Comparison of ENCODE assay signal across 22 mouse cellular contexts in the genomic region with DNA sequence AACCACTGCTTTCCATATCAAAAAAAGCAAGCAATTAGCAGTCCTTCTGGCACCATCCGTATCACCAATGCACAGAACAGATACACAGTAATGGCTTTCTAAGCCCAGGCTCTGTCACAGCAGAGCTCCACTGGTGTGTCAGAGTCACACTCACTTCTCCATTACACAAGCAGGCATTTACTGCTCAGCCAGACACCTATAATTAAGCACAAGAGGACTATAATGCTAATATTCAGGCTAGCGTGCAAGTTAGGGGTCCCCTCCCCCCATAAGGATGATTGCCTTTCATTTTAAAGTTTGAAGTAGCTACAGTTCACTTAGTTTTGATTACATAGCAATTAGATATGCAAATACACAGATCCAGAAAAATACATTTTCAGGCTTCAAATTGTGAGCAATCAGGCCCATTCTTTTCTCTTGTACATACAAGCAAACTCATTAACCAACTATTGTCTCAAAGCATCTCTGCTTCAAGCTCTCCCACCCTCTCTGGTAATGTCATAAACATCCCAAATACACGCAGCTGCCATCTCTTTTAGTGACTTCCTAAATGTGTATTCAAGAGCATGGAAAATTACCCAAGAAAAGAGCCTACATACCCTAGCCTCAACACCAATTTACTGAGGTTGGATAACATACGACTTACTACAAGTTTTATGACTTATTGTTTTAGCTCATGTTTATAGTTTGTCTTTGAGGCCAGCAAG.
DNase-seq lines count a peak whose midpoint lies in the region; ATAC-seq lines count a peak whose summit lies in the region.
"Had no signal": no experiment of that assay in that cellular context is flagged by ENCODE, and none has a peak within 500 bp of the region (broad histone marks: within the 10 kb centered on the region; RNA-seq: fewer than 3 reads in every experiment).

No protein-coding gene starts in this region.

- no peaks in the 10 kb centered on the region for H3K9me3 ChIP-seq in forebrain, embryonic 11.5 days (ENCODE audit: control insufficient read depth, low read length)
- no peaks in the 10 kb centered on the region for H3K9me3 ChIP-seq in forebrain, embryonic 10.5 days
- no peaks in the 10 kb centered on the region for H3K9me3 ChIP-seq in hindbrain, embryonic 14.5 days (ENCODE audit: control insufficient read depth, low read length)
- H3K9me3 ChIP-seq in hindbrain, embryonic 10.5 days, result no peaks in the 10 kb centered on the region
- no peaks in the 10 kb centered on the region for H3K9me3 ChIP-seq in neural tube, embryonic 13.5 days
- H3K9me3 ChIP-seq in midbrain, embryonic 16.5 days (replicated peaks; ENCODE audit: control insufficient read depth, low read length, poor library complexity, severe bottlenecking), result no peaks in the 10 kb centered on the region
- H3K9me3 ChIP-seq: embryonic facial prominence, embryonic 10.5 days; G1E; kidney, embryonic 15.5 days; limb, embryonic 10.5 days; lung, embryonic 15.5 days had no signal

- DNase-seq in forebrain, embryonic 11.5 days (ENCODE audit: low spot score), result no peak
- no peak for DNase-seq in forebrain, embryonic 10.5 days (ENCODE audit: extremely low spot score, low spot score)
- DNase-seq in hindbrain, embryonic 14.5 days (ENCODE audit: low spot score), result no peak
- no peak for DNase-seq in hindbrain, embryonic 10.5 days (ENCODE audit: low spot score)
- no peak for DNase-seq in neural tube, embryonic 10.5 days (ENCODE audit: extremely low spot score, low spot score)
- DNase-seq in lung, adult 18-20 months, result no peak
- DNase-seq: cerebellum, adult 11-12 months; cerebellum, postnatal 36 days; heart, postnatal 36 days; thymus, adult 18-20 months had no signal

- H3K27me3 ChIP-seq in forebrain, embryonic 11.5 days (ENCODE audit: control insufficient read depth, insufficient read depth, low read length), result no peaks in the 10 kb centered on the region
- H3K27me3 ChIP-seq in forebrain, embryonic 10.5 days (ENCODE audit: poor library complexity, severe bottlenecking), result no peaks in the 10 kb centered on the region
- no peaks in the 10 kb centered on the region for H3K27me3 ChIP-seq in hindbrain, embryonic 14.5 days (ENCODE audit: control insufficient read depth, insufficient read depth, low read length)
- no peaks in the 10 kb centered on the region for H3K27me3 ChIP-seq in hindbrain, embryonic 10.5 days (ENCODE audit: insufficient read depth, poor library complexity, severe bottlenecking)
- H3K27me3 ChIP-seq in neural tube, embryonic 13.5 days, result no peaks in the 10 kb centered on the region
- H3K27me3 ChIP-seq in midbrain, embryonic 16.5 days (ENCODE audit: control insufficient read depth, insufficient read depth, low read depth, low read length), result no peaks in the 10 kb centered on the region
- H3K27me3 ChIP-seq: kidney, embryonic 15.5 days; lung, embryonic 15.5 days had no signal

- ATAC-seq in forebrain, embryonic 11.5 days (replicated peaks; ENCODE audit: low FRiP score), result peak; percentile 69
- peak; percentile 57; the same call in 1 of the 2 replicates for ATAC-seq in hindbrain, embryonic 14.5 days (ENCODE audit: low FRiP score)
- ATAC-seq in neural tube, embryonic 13.5 days (ENCODE audit: low read depth), result peak; percentile 80
- ATAC-seq in midbrain, embryonic 16.5 days, result peak; percentile 14; the same call in 1 of the 2 replicates
- ATAC-seq: CD4-positive, CD25-positive, alpha-beta regulatory T cell, adult 4 months; intestine, embryonic 16.5 days had no signal

- WGBS in forebrain, embryonic 11.5 days, result 66% methylated on average over 4 of the region's 4 CpGs
- WGBS in forebrain, embryonic 10.5 days, result 84% methylated on average over 4 of the region's 4 CpGs
- WGBS in hindbrain, embryonic 14.5 days, result 52% methylated on average over 4 of the region's 4 CpGs
- 82% methylated on average over 4 of the region's 4 CpGs for WGBS in hindbrain, embryonic 10.5 days
- 28% methylated on average over 4 of the region's 4 CpGs for WGBS in neural tube, embryonic 13.5 days
- WGBS in midbrain, embryonic 16.5 days, result 61% methylated on average over 4 of the region's 4 CpGs

- no peaks in the 10 kb centered on the region; the same call in 1 of the 2 replicates for H3K36me3 ChIP-seq in forebrain, embryonic 11.5 days (ENCODE audit: control insufficient read depth, insufficient read depth, low read length)
- H3K36me3 ChIP-seq in forebrain, embryonic 10.5 days (replicated peaks), result peaks cover 16% of the 10 kb centered on the region
- no peaks in the 10 kb centered on the region for H3K36me3 ChIP-seq in hindbrain, embryonic 14.5 days (replicated peaks; ENCODE audit: control insufficient read depth, insufficient read depth)
- peaks cover 7% of the 10 kb centered on the region; the same call in 1 of the 2 replicates for H3K36me3 ChIP-seq in hindbrain, embryonic 10.5 days
- H3K36me3 ChIP-seq in neural tube, embryonic 13.5 days, result no peaks in the 10 kb centered on the region
- no peaks in the 10 kb centered on the region for H3K36me3 ChIP-seq in midbrain, embryonic 16.5 days (ENCODE audit: control insufficient read depth, insufficient read depth, low read length)
- H3K36me3 ChIP-seq: kidney, embryonic 15.5 days had no signal

- no peak overlapping the region for H3K4me3 ChIP-seq in forebrain, embryonic 11.5 days (ENCODE audit: low read depth, low read length)
- H3K4me3 ChIP-seq in forebrain, embryonic 10.5 days, result no peak overlapping the region
- no peak overlapping the region for H3K4me3 ChIP-seq in hindbrain, embryonic 14.5 days (replicated peaks; ENCODE audit: low read length)
- no peak overlapping the region for H3K4me3 ChIP-seq in hindbrain, embryonic 10.5 days
- H3K4me3 ChIP-seq in neural tube, embryonic 13.5 days, result no peak overlapping the region
- no peak overlapping the region for H3K4me3 ChIP-seq in midbrain, embryonic 16.5 days (ENCODE audit: low read depth, low read length)
- H3K4me3 ChIP-seq: embryonic facial prominence, embryonic 10.5 days; kidney, embryonic 15.5 days; left cerebral cortex, adult 2 months; limb, embryonic 10.5 days; lung, embryonic 15.5 days had no signal

- peak overlapping the region; percentile 25; the same call in 1 of the 2 replicates for H3K27ac ChIP-seq in forebrain, embryonic 11.5 days (ENCODE audit: low read depth, low read length)
- no peak overlapping the region for H3K27ac ChIP-seq in forebrain, embryonic 10.5 days
- H3K27ac ChIP-seq in hindbrain, embryonic 14.5 days, result no peak overlapping the region
- H3K27ac ChIP-seq in hindbrain, embryonic 10.5 days, result no peak overlapping the region
- H3K27ac ChIP-seq in neural tube, embryonic 13.5 days (replicated peaks), result 0 out of 2 replicates have a peak overlapping the region, but pooled peaks have one; percentile 15
- no peak overlapping the region; the same call in 1 of the 2 replicates for H3K27ac ChIP-seq in midbrain, embryonic 16.5 days (ENCODE audit: low read length)
- H3K27ac ChIP-seq: embryonic facial prominence, embryonic 10.5 days; kidney, embryonic 15.5 days; left cerebral cortex, adult 2 months; limb, embryonic 10.5 days; lung, embryonic 15.5 days; macrophage had no signal

- H3K4me1 ChIP-seq in forebrain, embryonic 11.5 days (replicated peaks; ENCODE audit: control insufficient read depth, insufficient read depth, low read length), result no peaks in the 10 kb centered on the region
- H3K4me1 ChIP-seq in forebrain, embryonic 10.5 days, result peaks cover 8% of the 10 kb centered on the region
- H3K4me1 ChIP-seq in hindbrain, embryonic 14.5 days (replicated peaks; ENCODE audit: control insufficient read depth, insufficient read depth, low read length), result peaks cover 10% of the 10 kb centered on the region; the same call in 1 of the 2 replicates
- no peaks in the 10 kb centered on the region for H3K4me1 ChIP-seq in hindbrain, embryonic 10.5 days (replicated peaks)
- peaks cover 16% of the 10 kb centered on the region for H3K4me1 ChIP-seq in neural tube, embryonic 13.5 days (replicated peaks)
- peaks cover 8% of the 10 kb centered on the region for H3K4me1 ChIP-seq in midbrain, embryonic 16.5 days (ENCODE audit: control insufficient read depth, insufficient read depth, low read length)
- H3K4me1 ChIP-seq: limb, embryonic 10.5 days had no signal

- H3K9ac ChIP-seq in forebrain, embryonic 11.5 days (ENCODE audit: low read length), result no peak overlapping the region
- H3K9ac ChIP-seq in hindbrain, embryonic 14.5 days, result no peak overlapping the region
- no peak overlapping the region for H3K9ac ChIP-seq in neural tube, embryonic 13.5 days
- H3K9ac ChIP-seq in midbrain, embryonic 16.5 days (ENCODE audit: low read depth, low read length), result no peak overlapping the region
- H3K9ac ChIP-seq: kidney, embryonic 15.5 days; lung, embryonic 15.5 days had no signal

- no peak overlapping the region for H3K4me2 ChIP-seq in forebrain, embryonic 11.5 days (ENCODE audit: low read depth, low read length, severe bottlenecking)
- H3K4me2 ChIP-seq in hindbrain, embryonic 14.5 days (replicated peaks), result no peak overlapping the region
- no peak overlapping the region for H3K4me2 ChIP-seq in neural tube, embryonic 13.5 days
- H3K4me2 ChIP-seq in midbrain, embryonic 16.5 days (ENCODE audit: low read length), result no peak overlapping the region
- H3K4me2 ChIP-seq: kidney, embryonic 15.5 days; liver, embryonic 11.5 days; lung, embryonic 15.5 days had no signal

Comparison
In these comparisons a context has a peak if more than half of its experiments do, and no peak if none do; other contexts are left out.
1. H3K27ac ChIP-seq: peak in forebrain, embryonic 11.5 days (single experiment) and neural tube, embryonic 13.5 days (single experiment); none in forebrain, embryonic 10.5 days (single experiment), hindbrain, embryonic 14.5 days (single experiment), hindbrain, embryonic 10.5 days (single experiment) and midbrain, embryonic 16.5 days (single experiment).
2. ATAC-seq: peak in every context shown above with its lines; median percentile 80 in neural tube, embryonic 13.5 days; 69 in forebrain, embryonic 11.5 days; 57 in hindbrain, embryonic 14.5 days; 14 in midbrain, embryonic 16.5 days.